Mouse (Mus musculus) adrenal gland, postnatal 36 days (tissue): ENCODE results near the gene Pbx1. TPM values are rescaled to one million over a fixed set of nuclear protein-coding genes. Genes with fewer than 3 reads are reported as not detected.

Source experiments
- DNase-seq, 2 experiments: peaks; one replicate each; pipeline ENCODE4 v3.0.0; 2021; ENCODE audit warnings: mixed read lengths in 1 of 2
- total RNA-seq, 2 experiments: library from RNA; stranded (reverse); gene quantifications; 2 replicates each; pipeline ENCODE4 v1.2.3; 2021

Pbx1 gene
- total RNA-seq, 2 experiments from 2014 or later: 162 to 190 TPM

GRCm38 (mm10) chr1:168164945-168165344 lies 267.1 kb downstream of the Pbx1 start:
- DNase-seq: no peak

GRCm38 (mm10) chr1:168163521-168164233 lies 268.4 kb downstream of the Pbx1 start:
- DNase-seq: peak; percentile 58 to 59

- DNase-seq: no peak
Measured at GRCm38 (mm10) chr1:168139138-168139682, 292.9 kb downstream of the Pbx1 start.

- DNase-seq: no peak
Measured at GRCm38 (mm10) chr1:168138669-168139068, 293.4 kb downstream of the Pbx1 start.

- no peak for DNase-seq
Measured at GRCm38 (mm10) chr1:168137890-168138289, 294.2 kb downstream of the Pbx1 start.

- no peak for DNase-seq
Measured at GRCm38 (mm10) chr1:168135545-168135944, 296.5 kb downstream of the Pbx1 start.

GRCm38 (mm10) chr1:168133696-168134095 lies 298.4 kb downstream of the Pbx1 start:
- DNase-seq: no peak

GRCm38 (mm10) chr1:168128004-168128403 lies 304.1 kb downstream of the Pbx1 start:
- DNase-seq: no peak

- DNase-seq: no peak
Measured at GRCm38 (mm10) chr1:168124643-168125490, 307.2 kb downstream of the Pbx1 start.

GRCm38 (mm10) chr1:168118077-168118476 lies 314.0 kb downstream of the Pbx1 start:
- no peak for DNase-seq

- DNase-seq: no peak
Measured at GRCm38 (mm10) chr1:168117367-168117766, 314.7 kb downstream of the Pbx1 start.

GRCm38 (mm10) chr1:168109797-168110196 lies 322.3 kb downstream of the Pbx1 start:
- DNase-seq: no peak

GRCm38 (mm10) chr1:168103821-168104220 lies 328.2 kb downstream of the Pbx1 start:
- DNase-seq: no peak

- no peak for DNase-seq
Measured at GRCm38 (mm10) chr1:168101514-168101913, 330.6 kb downstream of the Pbx1 start.

GRCm38 (mm10) chr1:168098806-168099205 lies 333.3 kb downstream of the Pbx1 start:
- no peak for DNase-seq

- no peak for DNase-seq
Measured at GRCm38 (mm10) chr1:168094671-168095070, 337.4 kb downstream of the Pbx1 start.

GRCm38 (mm10) chr1:168093044-168093443 lies 339.0 kb downstream of the Pbx1 start:
- DNase-seq: peak; percentile 30 to 47

- DNase-seq: peak; percentile 7
Measured at GRCm38 (mm10) chr1:168091627-168092026, 340.4 kb downstream of the Pbx1 start.

- DNase-seq: no peak
Measured at GRCm38 (mm10) chr1:168088680-168089079, 343.4 kb downstream of the Pbx1 start.

GRCm38 (mm10) chr1:168079394-168079767 lies 352.7 kb downstream of the Pbx1 start:
- peak in 1 of 2 experiments; percentile 43 for DNase-seq

GRCm38 (mm10) chr1:168078746-168079393 lies 353.2 kb downstream of the Pbx1 start:
- no peak for DNase-seq

GRCm38 (mm10) chr1:168071974-168072373 lies 360.1 kb downstream of the Pbx1 start:
- no peak for DNase-seq
